9 mouse cellular contexts compared by ENCODE assay signal in the genomic region with DNA sequence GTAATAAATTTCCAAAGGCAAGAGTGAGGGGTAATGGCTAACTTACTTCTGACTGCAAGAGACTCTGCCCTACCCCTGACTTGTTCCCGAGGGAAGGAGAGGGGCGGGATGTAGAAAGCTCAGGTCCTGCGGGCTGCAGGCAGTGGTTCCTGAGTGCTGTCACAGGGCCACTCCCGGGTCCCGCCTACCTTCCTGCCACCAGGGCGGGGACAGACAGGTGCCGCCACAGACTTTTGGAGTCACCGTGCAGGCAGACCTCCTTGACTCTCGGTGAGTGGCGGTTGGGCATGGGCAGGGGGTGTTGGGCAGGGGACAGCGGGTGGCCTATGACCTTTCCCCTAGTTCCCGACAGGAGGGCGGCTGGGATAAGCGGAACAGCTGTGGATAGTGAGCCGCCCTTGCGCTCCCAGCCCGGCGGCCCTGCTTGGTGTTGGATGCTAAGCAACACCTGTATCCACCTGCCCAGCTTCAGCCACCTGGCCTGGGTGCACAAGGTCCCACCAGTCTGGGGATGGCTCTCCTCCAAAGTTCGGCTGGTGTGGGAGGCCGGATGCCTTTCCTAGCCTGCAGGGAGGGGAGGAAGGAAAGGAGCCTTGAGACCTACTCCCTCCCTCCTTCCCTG. TPM values are rescaled to one million over a fixed set of nuclear protein-coding genes. Genes with fewer than 3 reads are reported as not detected.
DNase-seq lines count a peak whose midpoint lies in the region; TF ChIP-seq lines count a peak whose summit lies in the region.
"Had no signal": no experiment of that assay in that cellular context is flagged by ENCODE, and none has a peak within 500 bp of the region (broad histone marks: within the 10 kb centered on the region; RNA-seq: fewer than 3 reads in every experiment).

No protein-coding gene starts in this region.

- DNase-seq in embryo, embryonic 10 days (ENCODE audit: low spot score) = peak; percentile 20
- no peak for DNase-seq in embryo, embryonic 11 days
- DNase-seq in urinary bladder, adult 2 months (ENCODE audit: low spot score) = peak; percentile 58
- DNase-seq in urinary bladder, postnatal 4 days (ENCODE audit: low spot score in 2 of 2) = no peak
- DNase-seq in lung, adult 2 months = peak; percentile 57
- DNase-seq in left cerebral cortex, adult 2 months (ENCODE audit: extremely low spot score in 1 of 2, low spot score in 2 of 2) = no peak
- no peak for DNase-seq in right cerebral cortex, postnatal 10 days (ENCODE audit: low spot score in 2 of 2)
- DNase-seq in cerebellum, adult 11 months = no peak

- H3K27ac ChIP-seq in left cerebral cortex, adult 2 months = no peak overlapping the region
- H3K27ac ChIP-seq: macrophage had no signal

- TF ChIP-seq POLR2A in lung, adult 2 months (IDR thresholded peaks at IDR 0.05; ENCODE audit: borderline replicate concordance, extremely low read depth, low read depth, low read length) = no peak

- no peak for TF ChIP-seq CTCF in lung, adult 2 months (IDR thresholded peaks at IDR 0.05; ENCODE audit: insufficient read depth, low read length)
- no peak for TF ChIP-seq CTCF in left cerebral cortex, adult 2 months (IDR thresholded peaks at IDR 0.05)

- intact Hi-C loops in left cerebral cortex, adult 2 months (cut with DNase I) = no loop called here

- WGBS in lung, adult 2 months = 37% methylated on average over 20 of the region's 20 CpGs

- peaks cover 2% of the 10 kb centered on the region; the same call in 1 of the 2 replicates for H3K4me1 ChIP-seq in lung, adult 2 months (ENCODE audit: control insufficient read depth, insufficient read depth, low read length)

- H3K4me3 ChIP-seq in lung, adult 2 months (replicated peaks; ENCODE audit: extremely low read depth, low read depth, low read length) = peak overlapping the region; percentile 17
- H3K4me3 ChIP-seq in left cerebral cortex, adult 2 months = no peak overlapping the region

RNA-seq across cellular contexts. Expression of gene Slc52a3, which starts 3.5 kb away (rescaled TPM):
- polyA plus RNA-seq in urinary bladder, adult 2 months (2012; rRNA removed) = 34.0 and 37.1 TPM in 2 replicates
- 34.5 and 40.5 TPM in 2 replicates for polyA plus RNA-seq in lung, adult 2 months (2012; rRNA removed)
- 1 to 10 TPM; 2.6 to 2.9 TPM for total RNA-seq in left cerebral cortex, adult 2 months (2021)
- polyA plus RNA-seq: macrophage had no signal

RNA-seq across cellular contexts. Expression of gene Fam110a, which starts 19.8 kb away (rescaled TPM):
- polyA plus RNA-seq in urinary bladder, adult 2 months (2012; rRNA removed) = 20.0 and 20.2 TPM in 2 replicates
- 41.1 and 42.1 TPM in 2 replicates for polyA plus RNA-seq in lung, adult 2 months (2012; rRNA removed)
- total RNA-seq in left cerebral cortex, adult 2 months (2021) = 1 to 10 TPM; 6.6 to 6.7 TPM

Comparison
In these comparisons a context has a peak if more than half of its experiments do, and no peak if none do; other contexts are left out.
1. DNase-seq: peak in embryo, embryonic 10 days (single experiment), urinary bladder, adult 2 months (single experiment) and lung, adult 2 months (single experiment); none in embryo, embryonic 11 days (single experiment), urinary bladder, postnatal 4 days (0 of 2), left cerebral cortex, adult 2 months (0 of 2), right cerebral cortex, postnatal 10 days (0 of 2) and cerebellum, adult 11 months (single experiment).